Mouse (Mus musculus) embryo, embryonic 11.5 days (tissue): ENCODE results near the gene Mapkapk5.

ENCODE experiments used
- DNase-seq: peaks from one replicate; pipeline ENCODE4 v3.0.0-alpha.2; 2012; ENCODE audit warnings: low read depth, low spot score

Mapkapk5 gene

GRCm38 (mm10) chr5:121500719-121501118 is 45.0 kb downstream of the Mapkapk5 start:
- DNase-seq: no peak

GRCm38 (mm10) chr5:121493305-121493704 is 52.4 kb downstream of the Mapkapk5 start:
- DNase-seq: no peak

GRCm38 (mm10) chr5:121484801-121485200 is 60.9 kb downstream of the Mapkapk5 start:
- no peak for DNase-seq

- peak; percentile 51 for DNase-seq
These were observed 68.0 kb downstream of the Mapkapk5 start for GRCm38 (mm10) chr5:121477680-121478079.

- DNase-seq: no peak
These were observed 69.7 kb downstream of the Mapkapk5 start for GRCm38 (mm10) chr5:121476040-121476439.
